Mouse (Mus musculus): Measurements from ENCODE around the gene Vmn1r53.
"Not testable (repeated sequence)": the region's sequence is repeated elsewhere in the genome, so short reads cannot be mapped to it uniquely, and the experiment has no call there.

Gene Vmn1r53

GRCm38 (mm10) chr6:90224338-90224737 is at the start of gene Vmn1r53:
Gene Vmn1r53 (minus strand): TSS chr6:90224438.
- no peak for DNase-seq

DNA sequence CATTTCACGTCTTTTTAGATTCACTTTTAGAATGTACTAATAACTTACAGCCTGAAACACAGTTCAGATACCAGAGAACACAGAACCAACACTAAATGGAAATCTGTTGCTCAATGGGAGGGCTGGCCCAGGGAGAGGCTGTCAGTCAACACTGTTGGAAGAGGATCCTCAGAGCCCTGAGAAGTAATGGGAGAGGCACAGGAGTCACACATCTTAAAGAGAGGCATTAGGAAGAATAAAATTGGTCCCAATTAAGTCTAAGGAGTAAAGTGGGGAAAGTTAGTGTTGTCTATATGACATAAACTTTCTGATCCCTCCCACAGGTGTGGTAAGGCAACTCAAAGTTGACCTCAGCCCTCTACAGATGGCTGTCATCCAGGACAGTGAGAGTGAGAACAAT is 21.8 kb upstream of the Vmn1r53 start, which contains the start of gene Vmn1r54:
Gene Vmn1r54, plus strand, starts transcription at position 301 of the 400 bp plus-strand sequence.
- DNase-seq = no peak

DNA sequence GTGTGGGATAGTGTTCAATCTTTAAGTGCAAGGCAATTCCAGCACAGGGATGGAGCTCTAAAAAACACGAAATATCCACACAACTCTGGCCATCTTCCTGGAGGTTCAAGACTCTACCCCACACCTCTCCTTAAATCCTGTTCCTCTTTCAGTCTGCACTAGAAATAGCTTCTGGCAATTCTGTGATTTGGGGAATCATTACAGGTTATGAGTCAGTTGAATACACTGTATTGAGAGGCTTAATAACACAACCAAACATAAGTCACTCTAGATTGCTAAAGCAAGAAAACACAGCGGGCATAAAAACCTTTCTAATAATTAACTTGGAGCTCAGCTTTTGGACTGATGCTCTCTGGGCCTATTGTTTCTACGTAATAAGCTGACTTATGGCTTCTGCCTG is 19.8 kb upstream of the Vmn1r53 start:
- DNase-seq = no peak

GRCm38 (mm10) chr6:90232681-90233080 is 8.4 kb upstream of the Vmn1r53 start:
- DNase-seq = no peak

- DNase-seq = not testable (repeated sequence)
These were observed 7.9 kb upstream of the Vmn1r53 start for GRCm38 (mm10) chr6:90232114-90232513.

- not testable (repeated sequence) for DNase-seq
These were observed 21.7 kb downstream of the Vmn1r53 start, which contains the start of gene V1ra8 for GRCm38 (mm10) chr6:90202493-90202892. Gene V1ra8 (plus strand): TSS chr6:90202793.

- no peak for DNase-seq
These were observed 49.7 kb downstream of the Vmn1r53 start, which contains the start of gene Vmn1r52 for GRCm38 (mm10) chr6:90174508-90174907. Gene Vmn1r52 (plus strand): TSS chr6:90174808.
